Mouse (Mus musculus) forebrain, embryonic 15.5 days (tissue): ENCODE data around the gene Mcf2l. TPM values are rescaled to one million over a fixed set of nuclear protein-coding genes. Genes with fewer than 3 reads are reported as not detected.

ENCODE experiments used
- ATAC-seq: fragments of 200-750 bp; cut with Nextera tagmentation; replicated peaks from 2 replicates; pipeline ENCODE4 v1.8.0; 2017; ENCODE audit warnings: mild to moderate bottlenecking, moderate TSS enrichment, moderate library complexity
- H3K27ac ChIP-seq: fragments of 300-500 bp; sonication (generic); replicated peaks from 2 replicates; pipeline ENCODE4 v1.5.1; 2015; ENCODE audit warnings: mild to moderate bottlenecking, inconsistent platforms
- H3K27me3 ChIP-seq: fragments of 300-500 bp; sonication (generic); 2 replicates; pipeline ENCODE4 v1.6.1; 2015; ENCODE audit warnings: inconsistent platforms
- H3K36me3 ChIP-seq: fragments of 300-500 bp; sonication (generic); 2 replicates; pipeline ENCODE4 v1.6.1; 2015; ENCODE audit warnings: mild to moderate bottlenecking, inconsistent platforms
- H3K4me1 ChIP-seq: fragments of 300-500 bp; sonication (generic); 2 replicates; pipeline ENCODE4 v1.6.1; 2015; ENCODE audit warnings: inconsistent platforms
- H3K4me2 ChIP-seq: fragments of 300-500 bp; sonication (generic); replicated peaks from 2 replicates; pipeline ENCODE4 v1.6.1; 2015; ENCODE audit warnings: mild to moderate bottlenecking, inconsistent platforms
- H3K4me3 ChIP-seq: fragments of 300-500 bp; sonication (generic); 2 replicates; pipeline ENCODE4 v1.5.1; 2015; ENCODE audit warnings: mild to moderate bottlenecking, inconsistent platforms
- H3K9ac ChIP-seq: fragments of 300-500 bp; sonication (generic); replicated peaks from 2 replicates; pipeline ENCODE4 v1.6.1; 2015; ENCODE audit warnings: mild to moderate bottlenecking, inconsistent platforms
- H3K9me3 ChIP-seq: fragments of 300-500 bp; sonication (generic); 2 replicates; pipeline ENCODE4 v1.6.1; 2016; ENCODE audit warnings: inconsistent platforms
- WGBS: fragments of 180-500 bp; shearing (Covaris S2); methylation state at CpG from one replicate; pipeline ENCODE4 v1.1.7; 2015; ENCODE audit warnings: mixed read lengths; 5-methylcytosine and 5-hydroxymethylcytosine counted together
- polyA plus RNA-seq: library from polyadenylated mRNA; unstranded; fragments of >200 nt; fragmentation: Nextera tagmentation; extraction: Ambion mirVana; gene quantifications from 2 replicates; pipeline ENCODE4 v1.2.1, GENCODE M21; 2015

Mcf2l gene
- polyA plus RNA-seq, 1 experiment from 2014 or later: 139 TPM

- H3K27me3 ChIP-seq: no peaks in the 10 kb centered on the region
- WGBS: 84% methylated on average over 13 of the region's 13 CpGs
- H3K9me3 ChIP-seq: no peaks in the 10 kb centered on the region
- H3K27ac ChIP-seq: no peak overlapping the region
- no peak for ATAC-seq
- no peak overlapping the region for H3K9ac ChIP-seq
- H3K4me1 ChIP-seq: peaks cover 3% of the 10 kb centered on the region; the same call in 1 of the 2 replicates
- peaks cover 20% of the 10 kb centered on the region for H3K36me3 ChIP-seq
- no peak overlapping the region for H3K4me3 ChIP-seq
- H3K4me2 ChIP-seq: no peak overlapping the region
Measured at GRCm38 (mm10) chr8:12988722-12989430, 115.3 kb downstream of the Mcf2l start.

- H3K4me3 ChIP-seq: no peak overlapping the region
- H3K9ac ChIP-seq: no peak overlapping the region
- H3K9me3 ChIP-seq: no peaks in the 10 kb centered on the region
- H3K4me2 ChIP-seq: no peak overlapping the region
- H3K4me1 ChIP-seq: peaks cover 5% of the 10 kb centered on the region; the same call in 1 of the 2 replicates
- no peak for ATAC-seq
- H3K27me3 ChIP-seq: no peaks in the 10 kb centered on the region
- no peak overlapping the region for H3K27ac ChIP-seq
- 85% methylated on average over 10 of the region's 10 CpGs for WGBS
- peaks cover 22% of the 10 kb centered on the region for H3K36me3 ChIP-seq
Measured at GRCm38 (mm10) chr8:12991411-12991810, 117.8 kb downstream of the Mcf2l start.

GRCm38 (mm10) chr8:12994468-12994867 lies 120.9 kb downstream of the Mcf2l start:
- Histone ChIP-seq H3K4me2 (no peak overlapping the region), H3K9me3 (no peaks in the 10 kb centered on the region), H3K36me3 (peaks cover 42% of the 10 kb centered on the region), H3K4me3 (no peak overlapping the region), H3K4me1 (0 out of 2 replicates have a peak, but pooled peaks cover 2% of the 10 kb centered on the region), H3K27me3 (no peaks in the 10 kb centered on the region), H3K9ac (no peak overlapping the region), H3K27ac (no peak overlapping the region)
- 84% methylated on average over 5 of the region's 5 CpGs for WGBS
- ATAC-seq: no peak

GRCm38 (mm10) chr8:12995481-12995880 lies 121.9 kb downstream of the Mcf2l start:
- Histone ChIP-seq H3K27me3 (no peaks in the 10 kb centered on the region), H3K4me2 (no peak overlapping the region), H3K4me3 (no peak overlapping the region), H3K4me1 (0 out of 2 replicates have a peak, but pooled peaks cover 2% of the 10 kb centered on the region), H3K36me3 (peaks cover 51% of the 10 kb centered on the region), H3K9me3 (no peaks in the 10 kb centered on the region), H3K27ac (no peak overlapping the region), H3K9ac (no peak overlapping the region)
- no peak for ATAC-seq
- WGBS: 50% methylated on average over 5 of the region's 5 CpGs

GRCm38 (mm10) chr8:12996831-12997275 lies 123.2 kb downstream of the Mcf2l start:
- no peaks in the 10 kb centered on the region for H3K9me3 ChIP-seq
- no peak overlapping the region for H3K9ac ChIP-seq
- H3K4me1 ChIP-seq: 0 out of 2 replicates have a peak, but pooled peaks cover 2% of the 10 kb centered on the region
- H3K27me3 ChIP-seq: no peaks in the 10 kb centered on the region
- WGBS: 81% methylated on average over 8 of the region's 8 CpGs
- ATAC-seq: no peak
- H3K4me2 ChIP-seq: no peak overlapping the region
- peaks cover 62% of the 10 kb centered on the region for H3K36me3 ChIP-seq
- H3K4me3 ChIP-seq: no peak overlapping the region
- H3K27ac ChIP-seq: no peak overlapping the region

- Histone ChIP-seq H3K27me3 (no peaks in the 10 kb centered on the region), H3K4me1 (0 out of 2 replicates have a peak, but pooled peaks cover 2% of the 10 kb centered on the region), H3K27ac (no peak overlapping the region), H3K4me2 (no peak overlapping the region), H3K9me3 (no peaks in the 10 kb centered on the region), H3K36me3 (peaks cover 77% of the 10 kb centered on the region), H3K4me3 (no peak overlapping the region), H3K9ac (no peak overlapping the region)
- no peak for ATAC-seq
- 90% methylated on average over 8 of the region's 8 CpGs for WGBS
Measured at GRCm38 (mm10) chr8:12998331-12998730, 124.7 kb downstream of the Mcf2l start.

- Histone ChIP-seq H3K27me3 (no peaks in the 10 kb centered on the region), H3K4me1 (0 out of 2 replicates have a peak, but pooled peaks cover 2% of the 10 kb centered on the region), H3K36me3 (peaks cover 86% of the 10 kb centered on the region), H3K27ac (no peak overlapping the region), H3K4me3 (no peak overlapping the region), H3K9me3 (no peaks in the 10 kb centered on the region), H3K4me2 (no peak overlapping the region), H3K9ac (no peak overlapping the region)
- WGBS: 68% methylated on average over 9 of the region's 9 CpGs
- no peak for ATAC-seq
Measured at GRCm38 (mm10) chr8:12999793-13000192, 126.2 kb downstream of the Mcf2l start.

- H3K4me1 ChIP-seq: no peaks in the 10 kb centered on the region
- WGBS: 77% methylated on average over 4 of the region's 4 CpGs
- no peak overlapping the region for H3K27ac ChIP-seq
- no peak overlapping the region for H3K9ac ChIP-seq
- no peak overlapping the region for H3K4me3 ChIP-seq
- no peak for ATAC-seq
- no peaks in the 10 kb centered on the region for H3K27me3 ChIP-seq
- no peak overlapping the region for H3K4me2 ChIP-seq
- no peaks in the 10 kb centered on the region for H3K9me3 ChIP-seq
- H3K36me3 ChIP-seq: peaks cover 99% of the 10 kb centered on the region
Measured at GRCm38 (mm10) chr8:13007458-13007857, 133.9 kb downstream of the Mcf2l start.

- Histone ChIP-seq H3K9me3 (no peaks in the 10 kb centered on the region), H3K27ac (no peak overlapping the region), H3K4me3 (no peak overlapping the region), H3K4me2 (no peak overlapping the region), H3K9ac (no peak overlapping the region), H3K4me1 (no peaks in the 10 kb centered on the region), H3K27me3 (no peaks in the 10 kb centered on the region), H3K36me3 (peaks cover 99% of the 10 kb centered on the region)
- 69% methylated on average over 4 of the region's 4 CpGs for WGBS
- no peak for ATAC-seq
Measured at GRCm38 (mm10) chr8:13010313-13010712, 136.7 kb downstream of the Mcf2l start.

GRCm38 (mm10) chr8:13019560-13019959 lies 146.0 kb downstream of the Mcf2l start:
- H3K27ac ChIP-seq: no peak overlapping the region
- 74% methylated on average over 4 of the region's 4 CpGs for WGBS
- ATAC-seq: no peak
- H3K4me3 ChIP-seq: no peak overlapping the region
- no peaks in the 10 kb centered on the region for H3K27me3 ChIP-seq
- no peaks in the 10 kb centered on the region for H3K4me1 ChIP-seq
- H3K9ac ChIP-seq: no peak overlapping the region
- peaks cover 62% of the 10 kb centered on the region for H3K36me3 ChIP-seq
- no peak overlapping the region for H3K4me2 ChIP-seq
- no peaks in the 10 kb centered on the region for H3K9me3 ChIP-seq

GRCm38 (mm10) chr8:13021830-13022229 lies 148.2 kb downstream of the Mcf2l start:
- H3K27me3 ChIP-seq: no peaks in the 10 kb centered on the region
- WGBS: 97% methylated on average over 8 of the region's 8 CpGs
- ATAC-seq: no peak
- no peaks in the 10 kb centered on the region for H3K4me1 ChIP-seq
- no peaks in the 10 kb centered on the region for H3K9me3 ChIP-seq
- no peak overlapping the region for H3K27ac ChIP-seq
- H3K4me3 ChIP-seq: no peak overlapping the region
- no peak overlapping the region for H3K9ac ChIP-seq
- no peak overlapping the region for H3K4me2 ChIP-seq
- H3K36me3 ChIP-seq: peaks cover 39% of the 10 kb centered on the region

- no peak within 1 kb of the TSS for H3K9ac ChIP-seq
- no peak within 1 kb of the TSS for H3K4me2 ChIP-seq
- WGBS: 71% methylated on average over 10 of the region's 10 CpGs
- H3K27ac ChIP-seq: no peak within 1 kb of the TSS
- no peaks in the 10 kb centered on the region for H3K4me1 ChIP-seq
- H3K27me3 ChIP-seq: no peaks in the 10 kb centered on the region
- H3K36me3 ChIP-seq: peaks cover 4% of the 10 kb centered on the region
- ATAC-seq: no peak
- H3K4me3 ChIP-seq: no peak within 1 kb of the TSS
- H3K9me3 ChIP-seq: no peaks in the 10 kb centered on the region
Measured at GRCm38 (mm10) chr8:13025487-13026224, 152.1 kb downstream of the Mcf2l start, which contains the start of gene F7. F7 (plus strand) TSS chr8:13026034.
